Mouse (Mus musculus) right cerebral cortex, adult 18-20 months (tissue): ENCODE results near the gene Kcnk4.
"Not testable (repeated sequence)": the region's sequence is repeated elsewhere in the genome, so short reads cannot be mapped to it uniquely, and the experiment has no call there.

Experiments used
- DNase-seq: peaks from one replicate; pipeline ENCODE4 v3.0.0; 2022; ENCODE audit warnings: mixed read lengths

Kcnk4 gene

DNA sequence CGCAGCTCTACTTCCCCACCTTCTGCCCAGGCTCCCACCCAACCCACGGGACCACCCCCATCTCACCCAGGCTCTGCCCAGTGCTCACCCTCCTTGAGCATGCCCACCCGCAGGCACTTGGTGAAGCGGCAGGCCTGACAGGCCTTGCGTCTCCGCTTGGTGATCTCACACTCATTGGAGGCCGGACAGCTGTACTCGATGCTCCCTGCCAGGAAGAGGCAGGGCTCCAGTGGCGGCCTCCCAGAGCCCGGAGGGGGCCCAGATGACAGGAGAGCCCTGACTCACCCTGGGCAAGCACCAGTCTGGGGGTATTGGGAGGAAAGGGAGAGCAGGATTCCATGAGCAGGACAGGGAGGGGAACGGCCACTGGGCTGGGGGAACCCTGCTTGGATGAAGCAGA lies 20.3 kb downstream of the Kcnk4 start:
- no peak for DNase-seq

DNA sequence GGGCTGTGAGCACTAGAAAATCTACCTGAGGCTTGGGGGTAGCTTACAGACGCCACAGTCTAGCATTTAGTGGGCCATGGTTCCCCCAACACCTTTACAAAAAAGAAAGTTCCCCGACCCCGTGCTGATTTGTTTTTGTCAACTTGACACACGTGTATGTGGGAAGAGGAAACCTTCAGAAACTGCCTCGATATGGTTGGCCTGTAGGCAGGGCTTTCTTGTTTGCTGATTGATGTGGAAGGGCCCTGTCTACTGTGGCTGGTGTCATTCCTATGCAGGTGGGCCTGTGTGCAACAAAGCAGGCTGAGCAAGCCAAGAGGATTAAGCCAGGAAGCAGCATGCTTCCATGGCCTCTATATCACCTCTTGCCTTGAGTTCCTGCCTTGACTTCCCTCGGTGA lies 21.3 kb downstream of the Kcnk4 start:
- DNase-seq, result no peak

DNA sequence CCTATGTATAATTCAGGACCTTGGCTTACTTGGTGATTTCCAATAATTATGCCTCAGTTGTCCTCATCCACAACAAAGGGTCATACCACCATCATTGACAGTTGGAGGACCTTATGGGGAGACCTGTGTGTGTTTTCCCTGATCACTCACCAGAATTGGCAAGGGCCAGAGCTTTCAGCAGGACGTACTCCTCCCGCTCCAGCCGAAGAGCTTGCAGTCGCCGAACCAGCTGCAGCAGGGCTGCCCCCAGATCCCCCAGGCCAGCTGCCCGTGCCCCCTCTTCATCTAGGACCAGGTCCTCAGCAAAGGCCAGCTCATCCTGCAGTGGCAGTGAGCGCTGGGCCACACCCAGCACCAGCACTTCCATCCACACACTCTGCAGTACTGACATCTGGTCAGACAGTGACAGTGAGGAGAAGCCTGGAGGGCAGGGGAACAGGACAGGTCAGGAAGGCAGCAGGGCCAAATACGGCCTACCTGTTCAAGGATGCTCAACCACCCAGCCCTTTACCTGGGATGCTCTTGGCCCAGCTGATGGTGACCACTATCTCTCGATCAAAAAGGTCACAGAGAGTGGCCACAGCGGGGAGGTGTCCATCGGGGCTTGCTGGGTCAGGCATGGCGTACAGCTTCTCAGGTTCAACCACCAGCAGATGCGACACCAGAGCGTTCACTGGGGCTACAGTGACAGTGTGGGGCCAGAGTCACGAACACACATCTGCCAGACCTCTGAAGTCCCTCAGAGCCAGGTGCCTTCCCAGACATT lies 21.9 kb downstream of the Kcnk4 start:
- no peak for DNase-seq

DNA sequence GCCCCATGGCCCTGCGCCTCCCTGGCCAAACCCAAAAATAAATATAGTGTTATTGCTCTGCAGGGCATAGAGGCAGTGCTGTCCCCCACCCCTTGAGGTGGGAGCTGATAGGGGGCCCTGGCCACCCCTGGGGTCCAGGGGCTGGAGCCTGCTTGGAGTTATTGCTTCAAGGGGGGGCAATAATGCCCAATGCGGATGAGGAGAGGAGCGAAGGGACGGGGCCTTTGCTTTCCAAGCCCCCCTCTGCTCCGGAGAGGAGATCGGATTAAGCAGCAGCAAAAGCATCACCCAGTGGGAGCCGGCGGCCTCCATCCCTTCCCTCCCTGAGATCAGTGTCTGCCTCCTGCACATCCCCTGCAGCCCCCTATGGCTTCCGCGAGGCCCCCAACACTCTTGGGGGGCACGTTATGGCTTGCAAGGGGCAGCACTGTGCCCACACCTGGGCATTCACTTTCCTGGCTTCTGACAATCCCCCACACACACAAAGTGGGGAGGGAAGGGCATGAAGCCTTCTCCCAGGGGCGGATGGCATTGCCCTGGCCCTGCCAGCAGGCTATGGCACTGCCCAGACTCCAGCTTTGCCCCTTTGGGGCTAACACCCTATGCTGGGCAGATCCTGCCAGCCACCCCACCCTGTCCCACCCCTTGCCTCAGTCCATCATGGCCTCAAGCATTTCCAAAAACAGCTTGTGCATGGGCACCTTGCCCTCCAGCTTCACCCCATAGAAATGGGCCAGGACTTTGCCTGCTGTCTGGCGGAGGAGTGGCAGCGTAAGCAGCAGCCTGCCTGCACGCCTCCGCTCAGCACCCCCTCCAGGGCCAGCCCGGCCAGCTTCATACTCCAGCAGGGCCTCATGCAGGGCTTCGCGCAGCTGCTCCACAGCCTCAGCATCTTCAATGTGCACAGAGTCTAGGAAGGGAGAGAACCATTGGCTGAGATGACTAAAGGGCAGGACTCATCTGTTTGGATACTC lies 22.9 kb downstream of the Kcnk4 start:
- DNase-seq, result no peak

DNA sequence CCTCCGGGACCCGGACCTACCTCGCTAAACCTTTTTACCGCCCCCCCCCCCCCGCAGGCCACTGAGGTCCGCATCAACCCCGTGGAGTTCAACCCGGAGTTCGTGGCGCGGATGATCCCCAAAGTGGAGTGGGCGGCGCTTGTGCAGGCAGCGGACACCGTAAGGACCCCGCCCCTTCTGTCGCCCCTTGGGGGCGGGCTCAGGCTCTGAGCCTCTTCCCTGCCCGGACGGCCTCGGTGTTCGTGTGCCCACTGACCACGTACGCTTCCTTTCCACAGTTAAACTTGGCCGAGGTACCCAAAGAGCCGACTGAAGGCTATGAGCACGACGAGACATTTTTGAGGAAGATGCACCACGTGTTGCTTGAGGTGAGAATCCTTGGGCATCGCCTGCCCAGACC lies 24.0 kb downstream of the Kcnk4 start:
- DNase-seq, result not testable (repeated sequence)

DNA sequence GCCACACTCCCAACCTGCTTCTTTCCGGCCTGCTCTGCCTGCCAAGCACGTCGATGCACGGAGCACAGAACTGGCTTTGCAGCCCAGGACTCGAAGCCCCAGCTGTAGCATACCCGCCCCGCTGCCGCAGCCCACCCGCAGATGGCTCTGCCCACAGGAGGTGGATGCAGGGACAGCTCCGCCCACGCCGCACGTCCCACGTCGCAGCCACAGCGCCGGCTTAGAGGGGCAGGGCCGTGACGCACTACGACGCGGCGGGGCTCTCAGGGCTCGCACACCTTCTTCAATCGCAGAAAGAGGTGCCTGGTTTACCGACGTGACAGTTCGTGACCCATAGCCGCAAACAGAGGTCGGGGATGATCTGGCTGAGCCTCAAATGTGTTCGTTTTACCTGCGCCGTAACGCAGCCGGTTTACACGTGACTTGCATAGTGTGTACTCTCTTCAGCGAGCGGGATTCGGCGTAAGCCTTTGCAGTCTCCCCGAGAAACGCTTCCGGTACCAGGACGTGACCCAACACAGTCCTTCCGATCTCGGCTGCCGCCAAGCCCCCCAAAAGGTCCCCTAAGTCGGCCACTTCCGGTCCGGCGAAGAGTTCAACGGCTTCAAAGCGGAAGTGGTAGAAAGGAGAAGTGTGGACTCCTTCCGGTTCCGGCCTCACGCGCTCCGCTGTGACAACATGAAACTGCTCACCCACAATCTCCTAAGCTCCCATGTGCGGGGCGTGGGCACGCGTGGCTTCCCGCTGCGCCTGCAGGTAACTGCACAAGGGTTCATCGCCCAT lies 24.6 kb downstream of the Kcnk4 start, which contains the start of the genes Trmt112 and Prdx5:
Gene Trmt112 (plus strand): TSS at position 192 of the 783 bp plus-strand sequence.
Gene Prdx5 (minus strand): TSS at position 600 of the 783 bp plus-strand sequence.
- DNase-seq, result peak; percentile 96

DNA sequence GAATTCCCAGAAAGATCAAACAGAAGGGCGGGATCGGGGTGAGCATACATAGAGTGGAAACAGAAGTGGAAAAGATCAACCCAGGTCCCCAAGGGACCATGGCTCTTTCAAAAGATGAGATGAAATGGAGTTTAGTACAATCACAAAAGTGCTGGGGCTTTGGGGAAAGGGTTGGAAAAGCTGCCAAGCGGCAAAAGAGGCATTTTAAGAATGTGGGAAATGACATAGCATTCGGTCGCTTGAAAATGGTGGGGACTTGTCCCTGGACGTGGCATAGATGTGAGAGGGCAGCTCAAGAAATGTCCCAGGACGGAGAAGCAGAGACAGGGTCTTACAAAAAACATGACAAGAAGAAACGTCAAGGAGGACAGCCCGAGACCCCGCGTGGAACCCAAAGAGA lies 25.3 kb downstream of the Kcnk4 start:
- no peak for DNase-seq

DNA sequence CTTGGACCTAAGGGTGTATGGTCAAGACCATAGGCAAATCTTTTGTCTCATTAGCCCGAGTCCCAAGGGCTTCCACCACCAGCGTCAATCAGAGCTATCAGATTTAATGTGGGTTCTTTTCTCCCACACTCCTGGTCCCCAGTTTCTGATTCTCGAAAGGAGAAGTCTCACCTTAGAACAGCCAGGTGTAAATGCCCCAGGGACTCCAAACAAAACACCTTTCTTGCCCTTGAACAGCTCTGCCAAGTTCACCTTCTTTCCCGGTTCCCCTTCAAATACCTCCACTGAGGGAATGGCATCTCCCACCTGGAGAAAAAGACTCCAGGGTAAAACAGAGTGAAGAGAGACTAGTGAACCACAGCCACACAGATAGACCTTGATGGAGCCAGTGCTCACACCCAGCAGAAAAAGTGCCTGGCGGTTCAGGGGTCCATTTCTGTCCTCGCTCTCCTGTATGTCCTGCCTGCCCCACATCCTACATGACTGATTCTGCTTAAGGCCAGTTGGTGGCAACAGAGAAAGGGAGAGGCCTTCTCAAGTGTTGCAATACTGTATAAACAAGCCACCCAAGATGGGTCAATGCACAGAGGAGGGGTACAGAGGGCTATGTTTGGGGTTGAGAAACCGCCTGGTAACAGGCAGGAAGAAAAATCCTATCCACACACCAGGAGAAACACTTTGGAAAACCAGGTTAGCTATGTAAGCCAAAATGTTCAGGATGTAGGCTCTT lies 26.3 kb downstream of the Kcnk4 start:
- DNase-seq, result no peak

DNA sequence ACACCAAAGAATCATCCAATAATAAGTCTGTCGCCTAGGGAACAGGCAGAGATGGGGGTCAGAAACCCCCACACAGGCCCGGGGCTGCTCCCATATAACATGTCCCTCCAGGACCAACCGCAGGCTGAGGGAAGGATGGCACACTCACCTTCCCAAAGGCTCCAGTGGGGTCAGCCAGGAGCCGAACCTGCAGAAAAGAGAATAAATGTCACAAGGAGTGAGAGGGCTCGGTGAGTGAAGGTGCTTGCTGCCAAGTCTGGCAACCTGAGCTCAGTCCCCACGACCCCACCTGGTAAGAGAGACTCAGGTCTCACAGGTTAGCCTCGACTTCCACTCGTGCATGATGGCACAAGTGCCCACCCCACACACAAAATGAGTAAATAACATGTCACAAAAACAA lies 27.2 kb downstream of the Kcnk4 start:
- DNase-seq, result no peak

DNA sequence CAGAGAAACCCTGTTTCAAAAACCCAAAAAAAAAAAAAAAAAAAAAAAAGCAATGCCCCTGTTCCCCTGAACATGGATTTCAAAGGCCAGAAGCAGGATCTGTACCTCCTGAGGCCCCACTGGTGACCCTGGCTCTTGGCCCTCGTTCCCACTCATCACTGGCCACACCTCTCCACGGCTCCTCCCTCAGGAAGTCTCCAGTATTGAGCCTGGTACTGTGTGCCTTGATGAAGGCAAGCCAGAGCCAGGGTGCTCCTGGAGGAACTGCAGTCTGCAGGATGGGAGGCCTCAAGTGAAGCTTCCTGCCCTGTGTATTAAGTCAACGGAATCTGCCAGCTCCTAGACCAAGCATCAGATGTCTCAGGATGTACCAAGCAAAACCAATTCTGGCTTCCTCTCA lies 28.1 kb downstream of the Kcnk4 start:
- no peak for DNase-seq

DNA sequence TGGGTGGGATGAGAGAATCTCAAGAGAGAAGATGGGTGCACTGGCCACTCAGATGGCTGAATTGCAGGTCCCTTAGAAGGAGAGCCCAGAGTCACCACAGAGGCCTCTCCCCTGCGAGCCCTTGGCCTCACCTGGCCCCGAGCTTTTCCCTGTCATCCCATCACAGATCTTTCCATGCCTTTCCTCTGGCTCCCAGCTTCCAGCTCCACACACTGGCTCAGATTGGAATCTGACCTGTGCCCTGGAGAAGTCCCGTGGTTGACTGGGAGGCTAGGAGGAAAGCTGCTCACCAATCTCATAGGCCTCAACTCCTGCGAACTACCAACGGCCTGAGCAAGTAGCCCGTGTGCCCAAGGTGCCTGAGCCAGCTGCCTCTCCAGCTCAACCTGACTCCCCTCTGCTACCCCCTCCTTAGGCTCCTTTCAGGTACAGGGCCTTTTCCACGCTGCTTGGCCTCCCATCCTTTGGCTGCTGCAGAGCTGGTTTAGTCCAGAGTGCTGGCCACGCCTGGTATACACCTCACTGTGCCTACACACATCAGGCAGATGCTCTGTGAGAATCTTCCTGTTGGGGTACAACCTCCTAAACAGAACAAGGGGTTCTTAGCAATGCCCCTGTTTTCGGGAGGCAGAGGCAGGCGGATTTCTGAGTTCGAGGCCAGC lies 28.7 kb downstream of the Kcnk4 start:
- no peak for DNase-seq

DNA sequence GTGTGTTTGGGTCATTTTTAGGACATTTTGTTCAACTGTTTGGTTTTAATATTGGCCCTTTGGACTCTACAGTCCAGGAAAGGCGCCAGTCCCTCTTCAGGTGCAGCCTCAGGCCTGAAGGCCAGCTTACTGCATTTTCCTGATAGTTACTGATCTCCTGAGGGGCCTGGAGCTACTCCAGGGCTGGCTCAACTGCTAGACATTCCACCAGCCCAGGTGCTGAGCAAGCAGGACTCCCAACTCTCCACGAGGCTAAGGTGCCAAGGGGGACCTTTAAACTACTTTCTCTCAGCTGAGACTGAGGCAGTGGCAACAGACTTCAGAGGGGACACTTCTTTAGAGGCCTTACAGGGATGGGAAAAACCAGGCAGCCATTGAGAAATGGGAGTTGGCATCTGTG lies 29.5 kb downstream of the Kcnk4 start:
- no peak for DNase-seq

DNA sequence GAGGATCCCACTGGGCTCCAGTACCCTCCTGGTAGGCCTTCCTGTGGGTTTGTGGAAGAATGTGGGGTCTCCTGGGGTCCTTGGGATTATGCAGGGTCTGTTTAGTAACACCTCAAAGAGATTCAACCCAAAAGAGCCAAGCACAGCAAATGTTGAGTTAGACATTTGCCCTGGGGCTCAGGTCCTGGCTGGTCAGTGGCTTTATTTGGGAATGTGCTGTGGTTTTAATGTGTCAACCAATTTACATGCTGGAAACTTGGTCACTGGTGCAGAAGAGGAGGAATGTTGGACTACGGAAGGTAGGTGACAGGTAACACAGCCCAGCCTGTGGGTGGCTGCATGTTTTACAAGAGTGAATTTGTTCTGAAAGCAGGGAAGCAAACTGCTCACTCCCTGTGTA lies 31.3 kb downstream of the Kcnk4 start:
- no peak for DNase-seq

DNA sequence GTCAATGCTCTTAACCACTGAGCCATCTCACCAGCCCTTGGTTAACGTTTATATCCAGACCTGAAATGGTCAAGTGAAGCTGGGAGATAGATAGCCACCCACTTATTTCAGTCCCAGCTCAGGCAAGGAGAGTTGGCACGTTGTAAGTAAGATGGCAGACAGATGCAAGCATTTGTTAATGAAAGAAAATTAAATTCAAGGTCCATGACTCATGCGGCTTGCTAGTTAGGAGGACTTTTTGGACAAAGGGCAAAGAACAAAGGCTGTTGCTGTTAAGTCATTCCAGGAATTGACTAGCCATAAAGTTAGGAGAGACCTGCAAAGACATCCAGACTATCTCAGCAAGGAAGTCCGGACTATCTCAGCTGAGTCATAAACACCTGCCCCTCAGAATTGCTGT lies 34.7 kb downstream of the Kcnk4 start:
- DNase-seq, result no peak

DNA sequence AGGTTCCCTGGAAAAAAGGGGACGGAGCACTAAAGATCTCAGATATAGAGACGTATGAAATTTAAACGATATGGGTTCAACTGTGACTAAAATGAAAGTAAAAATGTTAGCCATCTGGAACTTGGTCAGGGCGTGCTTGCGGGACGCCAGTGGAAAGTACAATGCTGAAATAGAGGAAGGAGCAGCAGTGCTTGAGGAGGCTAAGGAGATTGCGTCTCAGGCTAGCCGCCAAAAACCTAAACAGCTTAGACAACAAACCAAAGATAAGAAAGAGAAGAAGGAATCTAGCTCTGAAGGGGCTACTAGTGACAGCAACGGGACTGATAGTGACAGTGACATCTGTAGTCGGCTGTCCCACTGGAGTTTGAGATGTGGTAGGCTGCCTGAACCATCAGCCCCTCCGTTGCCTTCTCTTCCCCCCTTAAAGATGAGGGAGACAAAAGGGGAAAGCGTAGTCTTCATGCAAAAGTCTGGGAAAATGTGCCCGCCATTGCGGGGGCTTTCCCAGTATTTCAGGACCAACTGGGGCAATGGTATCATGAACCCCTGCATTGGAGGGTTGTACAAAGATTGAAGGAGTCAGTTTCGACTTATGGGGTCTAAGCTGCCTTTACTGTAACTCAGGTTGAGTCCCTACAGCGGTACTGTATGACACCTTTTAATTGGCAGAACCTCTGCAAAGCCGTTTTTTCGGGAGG lies 38.6 kb downstream of the Kcnk4 start:
- DNase-seq, result not testable (repeated sequence)

DNA sequence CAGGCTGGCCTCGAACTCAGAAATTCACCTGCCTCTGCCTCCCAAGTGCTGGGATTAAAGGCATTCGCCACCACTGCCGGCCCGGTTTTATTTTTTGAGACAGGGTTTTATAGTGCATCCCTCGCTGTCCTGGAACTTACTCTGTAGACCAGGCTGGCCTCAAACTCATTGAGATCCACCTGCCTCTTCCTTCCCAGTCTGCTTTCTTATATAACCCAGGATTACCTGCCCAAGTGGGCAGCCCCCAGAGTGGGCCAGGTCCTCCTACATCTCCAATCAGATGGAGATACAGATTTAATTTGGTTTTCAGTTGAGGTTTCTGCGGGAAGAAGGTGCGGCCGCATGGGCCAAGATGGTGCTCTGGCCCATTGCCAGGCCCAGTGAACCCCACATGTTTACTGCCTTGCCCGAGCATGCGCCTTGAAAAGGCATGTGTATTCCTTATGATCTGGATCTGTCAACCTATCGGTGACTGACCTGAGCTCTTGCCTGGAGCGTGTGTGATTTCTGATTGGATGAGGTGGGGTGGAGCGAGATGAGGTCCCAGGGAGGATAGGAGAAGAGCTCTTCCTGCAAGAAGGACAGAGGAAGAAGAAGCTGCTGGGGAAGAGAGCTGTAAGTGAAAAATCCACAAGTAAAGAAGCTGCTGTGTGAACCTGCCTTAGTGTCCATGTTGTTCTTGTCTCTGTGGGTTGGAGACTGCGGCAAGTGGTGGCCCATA lies 40.4 kb downstream of the Kcnk4 start:
- DNase-seq, result no peak

DNA sequence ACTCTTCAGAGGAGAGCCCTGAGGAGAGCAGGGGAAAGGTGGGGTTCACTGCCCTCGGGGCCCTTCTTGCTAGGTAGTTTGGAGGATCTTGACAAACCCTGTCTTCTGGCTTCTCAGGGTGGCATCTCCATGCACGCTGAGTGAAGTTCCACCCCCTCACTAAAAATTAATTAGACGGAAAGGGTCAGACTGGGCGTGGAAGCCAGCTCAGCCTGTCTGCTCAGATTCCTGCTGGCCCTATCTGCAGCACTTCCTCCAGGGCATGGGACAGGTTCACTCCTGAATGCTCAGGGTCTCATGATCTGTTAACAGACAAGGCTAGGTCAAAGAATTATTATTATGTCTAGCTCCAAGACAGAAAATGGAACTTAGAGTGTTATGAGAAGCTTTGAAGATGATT lies 41.8 kb downstream of the Kcnk4 start:
- DNase-seq, result no peak

DNA sequence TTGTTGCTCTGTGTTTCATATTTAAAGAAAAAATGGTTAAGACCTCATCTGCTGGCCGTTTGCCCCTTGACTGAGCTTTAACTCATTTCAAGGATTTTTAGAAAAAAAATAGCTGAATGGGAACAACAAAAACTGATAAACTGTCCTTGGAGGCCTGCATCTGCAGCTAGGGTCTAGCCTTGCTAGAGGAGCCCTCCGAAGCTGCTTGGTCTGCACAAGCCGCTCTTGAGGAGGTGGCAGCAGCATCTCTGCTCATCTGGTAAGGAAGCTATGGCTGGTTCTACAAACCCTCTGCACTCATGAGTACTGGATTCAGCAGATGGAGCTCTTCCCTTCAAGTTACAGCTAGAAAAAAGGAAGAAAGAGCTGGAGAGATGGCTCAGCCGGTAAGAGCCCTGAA lies 56.4 kb downstream of the Kcnk4 start:
- no peak for DNase-seq

DNA sequence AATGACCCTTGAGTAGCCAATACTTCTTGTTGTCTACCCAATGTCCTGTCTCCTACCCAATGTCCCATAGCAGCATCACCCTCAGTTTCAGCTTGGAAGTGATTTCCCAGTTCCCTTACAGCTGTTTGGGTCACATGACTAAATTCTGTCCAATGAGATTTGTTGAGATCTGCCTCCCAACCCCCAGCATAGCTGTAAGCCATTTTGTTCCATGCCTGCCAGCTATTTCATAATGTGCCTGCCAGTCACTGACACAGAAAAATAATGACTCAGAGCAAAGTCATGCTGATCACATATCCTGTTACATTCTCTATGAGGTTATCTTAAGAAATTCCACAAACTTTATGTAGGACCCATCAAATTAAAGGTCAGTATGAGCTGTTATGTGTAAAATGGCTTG lies 57.5 kb downstream of the Kcnk4 start:
- no peak for DNase-seq

DNA sequence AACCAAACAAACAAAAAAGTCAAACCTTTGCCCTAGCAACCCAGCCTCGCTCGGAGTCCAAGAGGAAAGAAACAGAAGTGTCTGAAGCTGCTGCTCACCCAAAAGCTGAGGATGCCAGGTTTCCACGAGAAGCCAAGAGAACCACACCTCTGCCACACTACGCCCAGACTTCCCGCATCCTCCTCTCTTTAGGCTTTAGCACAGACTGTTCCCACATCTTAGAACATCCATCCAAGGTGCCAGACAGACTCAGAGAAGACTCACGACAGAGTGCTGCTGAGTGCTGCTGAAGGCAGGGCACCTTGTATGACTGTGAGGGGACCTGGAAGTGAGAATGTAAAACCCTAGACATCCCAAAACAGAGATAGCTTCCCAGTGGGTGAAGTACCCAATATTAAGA lies 58.5 kb downstream of the Kcnk4 start:
- peak; percentile 34 for DNase-seq
